Mouse (Mus musculus) neural tube, embryonic 10.5 days (tissue): ENCODE results near the gene Hoxc5.
A peak's percentile ranks its signal among the peaks of the same experiment; 100 is the strongest.

Source experiments
- DNase-seq: peaks from one replicate; pipeline ENCODE4 v3.0.0-alpha.2; 2017; ENCODE audit warnings: low spot score; ENCODE audit errors: extremely low spot score

The Hoxc5 gene

GRCm38 (mm10) chr15:103035548-103035881, 68.3 kb downstream of the Hoxc5 start:
- peak; percentile 66 for DNase-seq

GRCm38 (mm10) chr15:103037579-103037978, 70.3 kb downstream of the Hoxc5 start:
- DNase-seq, result no peak

GRCm38 (mm10) chr15:103038701-103039480, 71.6 kb downstream of the Hoxc5 start:
- DNase-seq, result peak; percentile 70

GRCm38 (mm10) chr15:103039609-103040008, 72.4 kb downstream of the Hoxc5 start:
- peak; percentile 54 for DNase-seq

DNA sequence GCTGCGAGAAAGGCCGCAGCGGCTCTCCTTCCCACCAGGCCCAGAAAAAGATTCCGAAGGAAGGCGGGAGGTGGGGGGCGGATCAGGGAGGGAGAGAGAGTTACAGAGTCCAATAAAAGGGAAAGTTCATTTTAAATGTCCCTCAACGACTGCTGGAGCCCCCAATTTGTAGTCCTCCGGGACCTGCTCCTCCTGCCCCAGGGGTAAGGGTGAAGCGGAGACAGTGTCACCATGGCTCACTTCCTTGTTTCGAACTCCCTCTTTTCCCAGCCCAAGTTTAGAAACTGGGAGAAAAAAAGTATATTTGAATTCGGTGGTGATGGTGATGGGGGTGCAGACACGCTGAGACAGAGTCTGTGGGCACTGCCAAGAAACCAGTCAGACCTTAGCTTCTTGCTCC, 73.4 kb downstream of the Hoxc5 start:
- no peak for DNase-seq

- no peak for DNase-seq
Measured at GRCm38 (mm10) chr15:103041613-103042012, 74.4 kb downstream of the Hoxc5 start.

DNA sequence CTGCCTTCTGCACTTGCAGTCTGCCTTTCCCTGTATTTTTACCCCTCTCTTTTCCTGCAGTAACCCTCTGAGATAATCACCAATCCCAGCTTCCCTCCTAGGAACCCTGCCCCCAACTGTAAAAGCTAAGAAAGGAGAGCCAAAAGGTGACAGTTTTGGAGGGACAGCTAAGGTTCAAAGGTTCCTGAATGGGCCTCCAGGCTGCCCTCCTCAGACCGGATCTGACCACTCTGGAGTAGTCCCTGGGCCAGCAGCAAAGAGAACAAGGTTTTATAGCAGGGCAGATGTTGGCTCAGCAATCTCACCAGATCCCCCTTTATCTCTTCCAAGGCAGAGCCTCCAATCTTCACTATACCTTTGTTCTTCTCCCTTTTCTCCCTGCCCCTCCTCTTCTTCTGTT, 75.0 kb downstream of the Hoxc5 start:
- no peak for DNase-seq

DNA sequence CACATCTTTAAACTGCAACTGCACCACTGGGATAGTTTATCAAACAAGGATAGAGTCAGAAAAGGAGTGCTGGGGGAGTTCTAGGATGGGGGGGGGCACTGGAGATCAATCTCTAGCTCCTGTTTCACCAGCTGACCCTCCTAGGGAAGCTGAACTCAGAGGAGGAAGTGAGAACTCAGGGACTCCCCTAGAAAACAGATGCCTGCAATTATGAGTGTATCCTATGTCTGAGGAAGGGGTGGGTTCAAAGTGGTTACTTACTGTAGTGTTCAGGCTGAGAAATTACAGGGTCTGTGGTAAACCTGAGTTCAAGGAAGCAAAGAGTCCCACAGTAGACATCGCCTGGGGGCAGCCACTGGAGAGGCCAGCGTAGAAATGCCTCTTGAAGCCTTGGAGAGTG, 84.4 kb downstream of the Hoxc5 start:
- no peak for DNase-seq

DNA sequence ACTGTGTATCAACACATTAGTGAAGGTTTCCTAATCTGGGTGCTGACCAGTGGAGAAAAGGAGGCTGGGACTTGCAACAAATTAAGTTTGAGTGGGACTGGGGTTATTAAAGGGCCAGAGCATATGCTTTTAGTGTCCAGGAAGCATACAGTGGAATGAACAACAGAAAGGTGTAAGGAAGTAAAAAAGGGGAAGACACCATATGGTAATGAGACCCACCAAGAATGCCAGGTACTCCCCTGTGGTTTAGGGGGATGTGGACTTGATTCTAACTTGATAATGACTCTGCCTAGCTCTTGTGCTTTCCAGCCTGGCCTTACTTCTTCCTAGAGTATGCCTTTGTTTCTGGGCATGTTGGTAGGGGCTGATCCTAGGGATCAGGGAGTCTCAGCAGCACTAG, 86.0 kb downstream of the Hoxc5 start:
- no peak for DNase-seq

DNA sequence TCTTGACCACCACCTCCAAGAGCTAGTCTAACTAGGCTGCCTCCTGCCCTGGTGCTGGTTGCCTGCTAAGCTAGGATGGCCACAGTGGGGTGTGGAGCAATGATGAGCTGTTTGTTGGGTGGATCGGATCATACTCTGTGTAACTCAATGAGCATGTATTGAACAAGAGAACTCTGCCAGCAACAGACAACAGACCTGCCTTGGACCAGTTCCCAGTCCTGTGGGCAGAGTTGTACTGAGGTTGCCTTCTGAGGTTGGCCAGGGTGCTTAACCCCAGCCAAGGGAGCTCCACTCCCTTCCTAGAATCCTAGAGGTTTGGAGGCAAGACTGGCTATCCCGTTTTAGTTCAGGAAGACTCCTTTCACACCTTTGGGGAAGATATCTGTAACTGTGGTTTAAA, 89.2 kb downstream of the Hoxc5 start:
- DNase-seq, result no peak

- peak; percentile 67 for DNase-seq
Measured at GRCm38 (mm10) chr15:103058715-103059114, 91.5 kb downstream of the Hoxc5 start.

GRCm38 (mm10) chr15:103059393-103059992, 92.2 kb downstream of the Hoxc5 start:
- DNase-seq, result peak; percentile 57

- no peak for DNase-seq
Measured at GRCm38 (mm10) chr15:103060021-103060340, 92.7 kb downstream of the Hoxc5 start.

DNA sequence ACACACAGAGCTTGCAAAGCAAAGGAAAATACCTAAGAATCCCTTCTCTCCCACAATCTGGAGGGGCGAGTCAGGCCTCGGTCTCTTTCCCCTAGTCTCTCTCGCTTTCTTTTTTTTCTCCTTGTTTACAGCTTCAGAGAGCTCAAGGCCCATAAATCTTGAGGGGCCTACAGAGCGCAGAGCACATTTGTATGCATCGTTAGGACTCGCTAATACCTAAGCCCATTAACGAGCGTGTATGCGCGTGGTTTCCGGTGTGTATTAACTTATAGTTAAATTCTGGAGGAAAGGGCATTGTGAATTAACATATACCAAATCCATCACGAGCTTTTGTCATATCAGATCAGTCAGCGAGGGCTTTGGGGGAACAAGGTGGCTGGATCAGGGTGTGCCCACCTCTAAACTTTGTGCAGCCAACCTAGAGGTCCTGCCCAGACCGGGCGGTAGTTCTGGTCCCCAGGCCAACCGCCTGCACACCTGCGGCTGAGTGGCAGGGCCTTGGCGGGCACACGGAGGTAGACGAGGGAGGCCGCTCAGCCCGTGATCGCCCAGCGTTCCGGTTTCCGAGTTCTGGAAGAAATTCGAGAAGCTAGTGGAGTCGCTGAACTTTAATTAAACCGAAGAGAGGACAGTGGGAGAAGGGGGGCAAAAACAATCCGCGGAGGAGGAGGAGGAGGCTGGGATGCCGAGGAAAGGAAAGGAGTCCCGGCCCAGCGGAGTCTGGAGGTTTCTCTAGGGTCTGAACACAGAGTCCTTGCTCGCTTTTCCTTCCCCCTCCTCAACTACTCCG, 93.3 kb downstream of the Hoxc5 start:
- peak; percentile 84 for DNase-seq

GRCm38 (mm10) chr15:103061131-103061825, 94.0 kb downstream of the Hoxc5 start:
- peak; percentile 86 for DNase-seq

DNA sequence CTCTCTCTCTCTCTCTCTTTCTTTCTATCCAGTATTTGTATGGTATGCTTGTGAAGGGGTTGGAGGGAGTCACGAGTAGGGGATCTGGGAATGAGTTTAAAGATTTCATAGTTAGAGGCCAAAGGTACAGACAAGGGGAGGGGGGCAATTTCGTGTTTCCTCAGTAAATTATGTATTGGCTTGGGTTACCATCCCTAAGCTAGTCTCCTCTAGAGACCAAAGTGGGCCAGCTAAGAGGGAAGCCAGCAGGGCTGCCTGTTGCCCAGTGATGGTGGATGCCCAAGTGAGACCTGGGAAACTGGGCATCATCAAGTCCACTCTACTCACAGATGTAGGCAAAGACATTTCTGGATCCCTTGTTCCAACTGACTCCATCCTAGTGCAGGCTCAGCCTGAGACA, 94.7 kb downstream of the Hoxc5 start:
- DNase-seq, result peak; percentile 51

GRCm38 (mm10) chr15:103065642-103066041, 98.4 kb downstream of the Hoxc5 start:
- DNase-seq, result peak; percentile 84
